Comparison of ENCODE assay signal across 13 mouse cellular contexts in genomic region chr1:91800348-91800747, GRCm38 (mm10). TPM values are rescaled to one million over a fixed set of nuclear protein-coding genes. Genes with fewer than 3 reads are reported as not detected.
A peak's percentile ranks its signal among the peaks of the same experiment; 100 is the strongest.
DNase-seq lines count a peak whose midpoint lies in the region; ATAC-seq lines count a peak whose summit lies in the region.
"Had no signal": no experiment of that assay in that cellular context is flagged by ENCODE, and none has a peak within 500 bp of the region (broad histone marks: within the 10 kb centered on the region; RNA-seq: fewer than 3 reads in every experiment).

No protein-coding gene starts in this region.

- H3K4me1 ChIP-seq in heart, embryonic 13.5 days: peaks cover 27% of the 10 kb centered on the region
- peaks cover 9% of the 10 kb centered on the region; the same call in 1 of the 2 replicates for H3K4me1 ChIP-seq in hindbrain, embryonic 14.5 days (replicated peaks; ENCODE audit: control insufficient read depth, insufficient read depth, low read length)
- peaks cover 14% of the 10 kb centered on the region for H3K4me1 ChIP-seq in midbrain, embryonic 16.5 days (ENCODE audit: control insufficient read depth, insufficient read depth, low read length)

- H3K36me3 ChIP-seq in heart, embryonic 13.5 days: no peaks in the 10 kb centered on the region
- no peaks in the 10 kb centered on the region for H3K36me3 ChIP-seq in hindbrain, embryonic 14.5 days (replicated peaks; ENCODE audit: control insufficient read depth, insufficient read depth)
- no peaks in the 10 kb centered on the region for H3K36me3 ChIP-seq in midbrain, embryonic 16.5 days (ENCODE audit: control insufficient read depth, insufficient read depth, low read length)
- H3K36me3 ChIP-seq: G1E had no signal

- H3K9ac ChIP-seq in heart, embryonic 13.5 days: peak overlapping the region; percentile 74; the same call in 1 of the 2 replicates
- no peak overlapping the region for H3K9ac ChIP-seq in hindbrain, embryonic 14.5 days
- 0 out of 2 replicates have a peak overlapping the region, but pooled peaks have one; percentile 14 for H3K9ac ChIP-seq in midbrain, embryonic 16.5 days (ENCODE audit: low read depth, low read length)

- WGBS in heart, embryonic 13.5 days: 42% methylated on average over 13 of the region's 13 CpGs
- 17% methylated on average over 13 of the region's 13 CpGs for WGBS in hindbrain, embryonic 14.5 days
- whole genome bisulfite sequencing in midbrain, embryonic 16.5 days: 19% methylated on average over 13 of the region's 13 CpGs

- H3K4me3 ChIP-seq in heart, embryonic 13.5 days: peak overlapping the region; percentile 57
- no peak overlapping the region; the same call in 1 of the 2 replicates for H3K4me3 ChIP-seq in hindbrain, embryonic 14.5 days (replicated peaks; ENCODE audit: low read length)
- peak overlapping the region; percentile 51 for H3K4me3 ChIP-seq in midbrain, embryonic 16.5 days (ENCODE audit: low read depth, low read length)

- peak overlapping the region; percentile 84 for H3K4me2 ChIP-seq in heart, embryonic 13.5 days
- peak overlapping the region; percentile 86; the same call in 1 of the 2 replicates for H3K4me2 ChIP-seq in hindbrain, embryonic 14.5 days (replicated peaks)
- peak overlapping the region; percentile 75 for H3K4me2 ChIP-seq in midbrain, embryonic 16.5 days (ENCODE audit: low read length)

- no peak for DNase-seq in heart, postnatal 25 days (ENCODE audit: low spot score)
- peak; percentile 16 for DNase-seq in R1 (ENCODE audit: low read depth, low spot score)
- no peak for DNase-seq in hindbrain, embryonic 14.5 days (ENCODE audit: low spot score)
- DNase-seq in left cerebral cortex, adult 18-20 months (ENCODE audit: low spot score in 2 of 2): no peak
- no peak for DNase-seq in spleen, postnatal 4 days (ENCODE audit: low spot score in 2 of 2)
- DNase-seq in retina, postnatal 1 day: no peak
- DNase-seq: kidney, adult 2 months; spleen, adult 18-20 months had no signal

- intact Hi-C loops in heart, postnatal 25 days (cut with DNase I): no loop called here

- no peak overlapping the region for H3K27ac ChIP-seq in heart, embryonic 13.5 days (replicated peaks)
- H3K27ac ChIP-seq in hindbrain, embryonic 14.5 days: no peak overlapping the region
- no peak overlapping the region for H3K27ac ChIP-seq in midbrain, embryonic 16.5 days (ENCODE audit: low read length)
- H3K27ac ChIP-seq: macrophage had no signal

- H3K9me3 ChIP-seq in heart, embryonic 13.5 days: no peaks in the 10 kb centered on the region; the same call in 1 of the 2 replicates
- H3K9me3 ChIP-seq in hindbrain, embryonic 14.5 days (ENCODE audit: control insufficient read depth, low read length): no peaks in the 10 kb centered on the region
- H3K9me3 ChIP-seq in midbrain, embryonic 16.5 days (replicated peaks; ENCODE audit: control insufficient read depth, low read length, poor library complexity, severe bottlenecking): no peaks in the 10 kb centered on the region

- peaks cover 78% of the 10 kb centered on the region for H3K27me3 ChIP-seq in heart, embryonic 13.5 days (replicated peaks)
- peaks cover 72% of the 10 kb centered on the region for H3K27me3 ChIP-seq in hindbrain, embryonic 14.5 days (ENCODE audit: control insufficient read depth, insufficient read depth, low read length)
- peaks cover 46% of the 10 kb centered on the region for H3K27me3 ChIP-seq in midbrain, embryonic 16.5 days (ENCODE audit: control insufficient read depth, insufficient read depth, low read depth, low read length)

- no peak for ATAC-seq in heart, embryonic 13.5 days (ENCODE audit: extremely low read depth, insufficient number of reproducible peaks, low FRiP score, low TSS enrichment)
- no peak for ATAC-seq in hindbrain, embryonic 14.5 days (ENCODE audit: low FRiP score)
- 0 out of 2 replicates have a peak, but pooled peaks have one; percentile 44 for ATAC-seq in midbrain, embryonic 16.5 days

RNA-seq across cellular contexts. Expression of gene Twist2, which starts 0.9 kb away (rescaled TPM):
- polyA plus RNA-seq in heart, embryonic 13.5 days (2015; fragmentation: Nextera tagmentation; extraction: Ambion mirVana): 2.4 and 3.9 TPM in 2 replicates
- 1 to 10 TPM; 1.2 to 1.9 TPM for total RNA-seq in heart, postnatal 25 days (2021)
- 1.4 and 2.0 TPM in 2 replicates for polyA plus RNA-seq in hindbrain, embryonic 14.5 days (2014; fragmentation: Nextera tagmentation; extraction: Ambion mirVana)
- 2.6 and 3.5 TPM in 2 replicates for polyA plus RNA-seq in midbrain, embryonic 16.5 days (2015; fragmentation: Nextera tagmentation; extraction: Ambion mirVana)
- 1 to 10 TPM; 1.1 to 1.8 TPM for total RNA-seq in left cerebral cortex, adult 18-20 months (2021)
- total RNA-seq: common myeloid progenitor, adult 5-6 weeks had no signal
- polyA plus RNA-seq: G1E, macrophage had no signal
